11 mouse cellular contexts compared by ENCODE assay signal in genomic region chr7:100816759-100817441, GRCm38 (mm10). TPM values are rescaled to one million over a fixed set of nuclear protein-coding genes. Genes with fewer than 3 reads are reported as not detected.
DNase-seq lines count a peak whose midpoint lies in the region; ATAC-seq and TF ChIP-seq lines count a peak whose summit lies in the region.
"Had no signal": no experiment of that assay in that cellular context is flagged by ENCODE, and none has a peak within 500 bp of the region (broad histone marks: within the 10 kb centered on the region; RNA-seq: fewer than 3 reads in every experiment).

No protein-coding gene starts in this region.

- no peak overlapping the region for H3K4me2 ChIP-seq in forebrain, embryonic 14.5 days (ENCODE audit: low read length)
- no peak overlapping the region for H3K4me2 ChIP-seq in forebrain, embryonic 11.5 days (ENCODE audit: low read depth, low read length, severe bottlenecking)
- no peak overlapping the region for H3K4me2 ChIP-seq in liver, embryonic 16.5 days (ENCODE audit: low read depth, low read length)
- H3K4me2 ChIP-seq in liver, postnatal 0 days (ENCODE audit: low read depth, low read length): no peak overlapping the region
- H3K4me2 ChIP-seq: liver, embryonic 13.5 days; midbrain, embryonic 12.5 days had no signal

- no peaks in the 10 kb centered on the region for H3K27me3 ChIP-seq in forebrain, embryonic 14.5 days (replicated peaks; ENCODE audit: control insufficient read depth, insufficient read depth, low read length)
- H3K27me3 ChIP-seq in forebrain, embryonic 11.5 days (ENCODE audit: control insufficient read depth, insufficient read depth, low read length): no peaks in the 10 kb centered on the region
- H3K27me3 ChIP-seq in liver, embryonic 16.5 days (ENCODE audit: control insufficient read depth, insufficient read depth, low read depth, low read length): no peaks in the 10 kb centered on the region
- H3K27me3 ChIP-seq in liver, postnatal 0 days (ENCODE audit: insufficient read depth, low read length): no peaks in the 10 kb centered on the region
- H3K27me3 ChIP-seq: liver, embryonic 13.5 days; midbrain, embryonic 12.5 days had no signal

- peak overlapping the region; percentile 17; the same call in 1 of the 2 replicates for H3K27ac ChIP-seq in forebrain, embryonic 14.5 days (ENCODE audit: low read depth, low read length)
- H3K27ac ChIP-seq in forebrain, embryonic 11.5 days (ENCODE audit: low read depth, low read length): no peak overlapping the region
- H3K27ac ChIP-seq in liver, embryonic 16.5 days (ENCODE audit: low read length): 0 out of 2 replicates have a peak overlapping the region, but pooled peaks have one; percentile 27
- no peak overlapping the region for H3K27ac ChIP-seq in liver, postnatal 0 days (ENCODE audit: low read depth)
- H3K27ac ChIP-seq: liver, embryonic 13.5 days; midbrain, embryonic 12.5 days had no signal

- H3K9me3 ChIP-seq in forebrain, embryonic 14.5 days (replicated peaks; ENCODE audit: control insufficient read depth, low read length): no peaks in the 10 kb centered on the region
- H3K9me3 ChIP-seq in forebrain, embryonic 11.5 days (ENCODE audit: control insufficient read depth, low read length): no peaks in the 10 kb centered on the region
- H3K9me3 ChIP-seq in liver, embryonic 16.5 days (replicated peaks; ENCODE audit: control insufficient read depth, low read length): no peaks in the 10 kb centered on the region
- H3K9me3 ChIP-seq in liver, postnatal 0 days (ENCODE audit: low read length): no peaks in the 10 kb centered on the region
- H3K9me3 ChIP-seq: liver, embryonic 13.5 days; midbrain, embryonic 12.5 days had no signal

- no peak for TF ChIP-seq CTCF in liver, postnatal 0 days (IDR thresholded peaks at IDR 0.05; ENCODE audit: low read depth)

- 41% methylated on average over 6 of the region's 6 CpGs for WGBS in forebrain, embryonic 14.5 days
- 77% methylated on average over 6 of the region's 6 CpGs for WGBS in forebrain, embryonic 11.5 days
- WGBS in liver, embryonic 16.5 days (ENCODE audit: insufficient replicate concordance): 60% methylated on average over 6 of the region's 6 CpGs
- 59% methylated on average over 6 of the region's 6 CpGs for WGBS in liver, postnatal 0 days (ENCODE audit: insufficient replicate concordance)

- H3K36me3 ChIP-seq in forebrain, embryonic 14.5 days (ENCODE audit: control insufficient read depth, insufficient read depth, low read length): no peaks in the 10 kb centered on the region
- H3K36me3 ChIP-seq in forebrain, embryonic 11.5 days (ENCODE audit: control insufficient read depth, insufficient read depth, low read length): no peaks in the 10 kb centered on the region
- no peaks in the 10 kb centered on the region for H3K36me3 ChIP-seq in liver, embryonic 16.5 days (ENCODE audit: control insufficient read depth, insufficient read depth)
- H3K36me3 ChIP-seq in liver, postnatal 0 days (replicated peaks; ENCODE audit: insufficient read depth, low read length): no peaks in the 10 kb centered on the region; the same call in 1 of the 2 replicates
- H3K36me3 ChIP-seq: liver, embryonic 13.5 days; midbrain, embryonic 12.5 days had no signal

- H3K4me3 ChIP-seq in forebrain, embryonic 14.5 days (ENCODE audit: low read depth, low read length): no peak overlapping the region
- no peak overlapping the region for H3K4me3 ChIP-seq in forebrain, embryonic 11.5 days (ENCODE audit: low read depth, low read length)
- no peak overlapping the region for H3K4me3 ChIP-seq in liver, embryonic 16.5 days (ENCODE audit: low read depth, low read length)
- H3K4me3 ChIP-seq in liver, postnatal 0 days (ENCODE audit: low read depth, low read length): no peak overlapping the region
- H3K4me3 ChIP-seq: liver, embryonic 13.5 days; midbrain, embryonic 12.5 days had no signal

- peaks cover 5% of the 10 kb centered on the region for H3K4me1 ChIP-seq in forebrain, embryonic 14.5 days (ENCODE audit: control insufficient read depth, insufficient read depth, low read length)
- H3K4me1 ChIP-seq in forebrain, embryonic 11.5 days (replicated peaks; ENCODE audit: control insufficient read depth, insufficient read depth, low read length): 0 out of 2 replicates have a peak, but pooled peaks cover 1% of the 10 kb centered on the region
- H3K4me1 ChIP-seq in liver, embryonic 16.5 days (ENCODE audit: control insufficient read depth, low read depth, low read length): no peaks in the 10 kb centered on the region
- no peaks in the 10 kb centered on the region; the same call in 1 of the 2 replicates for H3K4me1 ChIP-seq in liver, postnatal 0 days (ENCODE audit: insufficient read depth)

- TF ChIP-seq EP300 in liver, postnatal 0 days (IDR thresholded peaks at IDR 0.05; ENCODE audit: low read depth): no peak

- peak; percentile 70; the same call in 1 of the 2 replicates for ATAC-seq in forebrain, embryonic 14.5 days
- ATAC-seq in forebrain, embryonic 11.5 days (replicated peaks; ENCODE audit: low FRiP score): no peak
- ATAC-seq in liver, embryonic 16.5 days (ENCODE audit: low read depth): no peak
- no peak for ATAC-seq in liver, postnatal 0 days
- no peak for ATAC-seq in inflammation-experienced regulatory T-cells, adult 6 months

- no peak overlapping the region for H3K9ac ChIP-seq in forebrain, embryonic 14.5 days (ENCODE audit: low read length)
- H3K9ac ChIP-seq in forebrain, embryonic 11.5 days (ENCODE audit: low read length): no peak overlapping the region
- H3K9ac ChIP-seq in liver, embryonic 16.5 days (ENCODE audit: low read depth, low read length): no peak overlapping the region
- H3K9ac ChIP-seq in liver, postnatal 0 days (replicated peaks): no peak overlapping the region
- H3K9ac ChIP-seq: liver, embryonic 13.5 days; midbrain, embryonic 12.5 days had no signal

- peak; percentile 59 for DNase-seq in forebrain, embryonic 14.5 days (ENCODE audit: low spot score)
- DNase-seq in forebrain, embryonic 11.5 days (ENCODE audit: low spot score): no peak
- no peak for DNase-seq in liver, postnatal 0 days
- DNase-seq in layer of hippocampus, postnatal 25 days (ENCODE audit: extremely low spot score in 1 of 2, low spot score in 1 of 2): peak; percentile 40 to 61
- peak; percentile 49 to 68 for DNase-seq in right cerebral cortex, postnatal 36 days (ENCODE audit: low spot score in 2 of 2)
- no peak for DNase-seq in adrenal gland, adult 8-10 months
- DNase-seq: liver, embryonic 13.5 days; thymus, adult 18-20 months had no signal

RNA-seq across cellular contexts. Expression of gene Relt, which starts 46.3 kb away (rescaled TPM):
- polyA plus RNA-seq in forebrain, embryonic 14.5 days (2014; fragmentation: Nextera tagmentation; extraction: Ambion mirVana): 2.6 TPM in 2 replicates
- 2.5 and 2.7 TPM in 2 replicates for polyA plus RNA-seq in forebrain, embryonic 11.5 days (2014; fragmentation: Nextera tagmentation; extraction: Ambion mirVana)
- 15.8 and 16.3 TPM in 2 replicates for polyA plus RNA-seq in liver, embryonic 16.5 days (2015; fragmentation: Nextera tagmentation; extraction: Ambion mirVana)
- 6.9 and 7.5 TPM in 2 replicates for polyA plus RNA-seq in liver, postnatal 0 days (2015; fragmentation: Nextera tagmentation; extraction: Ambion mirVana)
- 10 to 100 TPM; 10.1 to 10.4 TPM for total RNA-seq in layer of hippocampus, postnatal 25 days (2021)
- 10 to 100 TPM; 11.1 to 13.9 (median 12.3) TPM for polyA plus RNA-seq in inflammation-experienced regulatory T-cells, adult 6 months (2017; shearing (Covaris generic))
- 1 to 10 TPM; 1.2 to 1.8 (median 1.5) TPM for total RNA-seq in adrenal gland, adult 8-10 months (2022)

Comparison
In these comparisons a context has a peak if more than half of its experiments do, and no peak if none do; other contexts are left out.
1. DNase-seq: peak in forebrain, embryonic 14.5 days (single experiment), layer of hippocampus, postnatal 25 days (2 of 2) and right cerebral cortex, postnatal 36 days (2 of 2); none in forebrain, embryonic 11.5 days (single experiment), liver, postnatal 0 days (single experiment) and adrenal gland, adult 8-10 months (single experiment).
2. H3K27ac ChIP-seq: peak in forebrain, embryonic 14.5 days (single experiment) and liver, embryonic 16.5 days (single experiment); none in forebrain, embryonic 11.5 days (single experiment) and liver, postnatal 0 days (single experiment).